Mouse (Mus musculus) intestine, embryonic 16.5 days (tissue): ENCODE measurements around the gene Ldlrad3. TPM values are rescaled to one million over a fixed set of nuclear protein-coding genes. Genes with fewer than 3 reads are reported as not detected.
A peak's percentile ranks its signal among the peaks of the same experiment; 100 is the strongest.

Source experiments
- ATAC-seq: fragments of 200-750 bp; cut with Nextera tagmentation; 2 replicates; pipeline ENCODE4 v1.8.0; 2017; ENCODE audit warnings: moderate TSS enrichment, moderate library complexity
- H3K27ac ChIP-seq: fragments of 300-500 bp; sonication (generic); 2 replicates; pipeline ENCODE4 v1.5.1; 2014; ENCODE audit warnings: mild to moderate bottlenecking, low read length
- H3K27me3 ChIP-seq: fragments of 300-500 bp; sonication (generic); replicated peaks from 2 replicates; pipeline ENCODE4 v1.6.1; 2014; ENCODE audit warnings: low read length, control low read depth, mixed read lengths; ENCODE audit not compliant: control insufficient read depth, insufficient read depth
- H3K36me3 ChIP-seq: fragments of 300-500 bp; sonication (generic); 2 replicates; pipeline ENCODE4 v1.6.1; 2014; ENCODE audit warnings: low read length, control low read depth; ENCODE audit not compliant: control insufficient read depth, insufficient read depth
- H3K4me1 ChIP-seq: fragments of 300-500 bp; sonication (generic); 2 replicates; pipeline ENCODE4 v1.6.1; 2014; ENCODE audit warnings: low read length, control low read depth, mixed read lengths; ENCODE audit not compliant: control insufficient read depth, insufficient read depth
- H3K4me2 ChIP-seq: fragments of 300-500 bp; sonication (generic); 2 replicates; pipeline ENCODE4 v1.6.1; 2014; ENCODE audit warnings: low read depth, low read length, control low read depth
- H3K4me3 ChIP-seq: fragments of 300-500 bp; sonication (generic); 2 replicates; pipeline ENCODE4 v1.5.1; 2014; ENCODE audit warnings: mild to moderate bottlenecking, low read length
- H3K9ac ChIP-seq: fragments of 300-500 bp; sonication (generic); 2 replicates; pipeline ENCODE4 v1.6.1; 2014; ENCODE audit warnings: low read depth, low read length
- H3K9me3 ChIP-seq: fragments of 300-500 bp; sonication (generic); 2 replicates; pipeline ENCODE4 v1.6.1; 2016; ENCODE audit warnings: low read length, control low read depth; ENCODE audit not compliant: control insufficient read depth
- WGBS: fragments of 180-500 bp; shearing (Covaris S2); extraction: QIAGEN DNeasy Blood & Tissue Kit; methylation state at CpG from one replicate; pipeline ENCODE4 v1.1.7; 2014; 5-methylcytosine and 5-hydroxymethylcytosine counted together
- polyA plus RNA-seq: library from polyadenylated mRNA; unstranded; fragments of >200 nt; fragmentation: Nextera tagmentation; extraction: Ambion mirVana; gene quantifications from 2 replicates; pipeline ENCODE4 v1.2.1, GENCODE M21; 2015

Gene Ldlrad3
- polyA plus RNA-seq, 1 experiment from 2014 or later = 18.8 TPM

DNA sequence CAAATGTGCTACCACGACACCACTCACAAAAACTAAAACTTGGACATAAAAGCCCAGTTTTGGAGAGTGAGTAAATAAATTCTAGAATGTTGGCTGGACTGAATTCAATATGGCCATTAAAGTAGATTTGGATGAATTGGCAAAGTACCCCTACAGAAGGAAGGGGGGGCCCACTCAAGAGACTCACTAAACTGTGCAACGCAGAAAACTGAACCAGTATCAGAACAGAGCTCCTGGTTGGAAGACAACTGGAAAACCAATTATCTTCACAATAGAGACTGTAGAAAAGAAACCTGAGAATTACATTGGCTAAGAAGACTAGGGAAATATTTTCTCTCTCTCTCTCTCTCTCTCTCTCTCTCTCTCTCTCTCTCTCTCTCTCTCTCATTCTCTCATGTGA lies 45.0 kb downstream of the Ldlrad3 start:
- Histone ChIP-seq H3K9ac (no peak overlapping the region), H3K36me3 (no peaks in the 10 kb centered on the region), H3K27me3 (no peaks in the 10 kb centered on the region), H3K4me3 (no peak overlapping the region), H3K4me2 (no peak overlapping the region), H3K9me3 (no peaks in the 10 kb centered on the region), H3K4me1 (peaks cover 28% of the 10 kb centered on the region), H3K27ac (no peak overlapping the region)
- no peak for ATAC-seq
- WGBS = 84% methylated on average over 2 of the region's 2 CpGs

GRCm38 (mm10) chr2:102137922-102138321 lies 48.3 kb downstream of the Ldlrad3 start:
- Histone ChIP-seq H3K4me2 (no peak overlapping the region), H3K36me3 (no peaks in the 10 kb centered on the region), H3K27me3 (no peaks in the 10 kb centered on the region), H3K9ac (no peak overlapping the region; the same call in 1 of the 2 replicates), H3K4me1 (peaks cover 46% of the 10 kb centered on the region), H3K27ac (no peak overlapping the region), H3K4me3 (no peak overlapping the region), H3K9me3 (no peaks in the 10 kb centered on the region)
- no peak for ATAC-seq
- 34% methylated on average over 6 of the region's 6 CpGs for whole genome bisulfite sequencing

DNA sequence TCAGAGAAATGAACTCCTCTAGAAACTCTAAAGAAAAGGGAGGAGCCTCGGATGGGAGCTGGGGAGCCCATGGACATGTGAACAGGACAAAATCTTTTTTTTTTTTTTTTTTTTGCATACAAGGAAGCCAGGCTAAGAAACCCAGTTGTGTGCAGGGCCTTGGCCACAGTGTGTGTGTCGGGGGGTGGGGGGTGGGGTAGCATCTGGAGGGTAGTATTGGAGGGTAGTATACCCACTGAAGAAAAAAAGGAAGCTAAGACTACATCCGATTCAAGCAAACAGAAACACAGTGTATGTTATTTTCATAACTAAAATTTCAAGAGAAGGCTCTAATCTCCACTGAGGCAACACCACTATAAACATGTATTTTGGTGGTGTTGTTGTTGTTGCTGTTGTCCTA lies 50.0 kb downstream of the Ldlrad3 start:
- Histone ChIP-seq H3K27ac (no peak overlapping the region), H3K4me2 (no peak overlapping the region), H3K4me3 (no peak overlapping the region), H3K4me1 (peaks cover 46% of the 10 kb centered on the region), H3K36me3 (no peaks in the 10 kb centered on the region), H3K9ac (no peak overlapping the region), H3K9me3 (no peaks in the 10 kb centered on the region), H3K27me3 (no peaks in the 10 kb centered on the region)
- no peak for ATAC-seq
- WGBS = 78% methylated on average over 3 of the region's 3 CpGs

DNA sequence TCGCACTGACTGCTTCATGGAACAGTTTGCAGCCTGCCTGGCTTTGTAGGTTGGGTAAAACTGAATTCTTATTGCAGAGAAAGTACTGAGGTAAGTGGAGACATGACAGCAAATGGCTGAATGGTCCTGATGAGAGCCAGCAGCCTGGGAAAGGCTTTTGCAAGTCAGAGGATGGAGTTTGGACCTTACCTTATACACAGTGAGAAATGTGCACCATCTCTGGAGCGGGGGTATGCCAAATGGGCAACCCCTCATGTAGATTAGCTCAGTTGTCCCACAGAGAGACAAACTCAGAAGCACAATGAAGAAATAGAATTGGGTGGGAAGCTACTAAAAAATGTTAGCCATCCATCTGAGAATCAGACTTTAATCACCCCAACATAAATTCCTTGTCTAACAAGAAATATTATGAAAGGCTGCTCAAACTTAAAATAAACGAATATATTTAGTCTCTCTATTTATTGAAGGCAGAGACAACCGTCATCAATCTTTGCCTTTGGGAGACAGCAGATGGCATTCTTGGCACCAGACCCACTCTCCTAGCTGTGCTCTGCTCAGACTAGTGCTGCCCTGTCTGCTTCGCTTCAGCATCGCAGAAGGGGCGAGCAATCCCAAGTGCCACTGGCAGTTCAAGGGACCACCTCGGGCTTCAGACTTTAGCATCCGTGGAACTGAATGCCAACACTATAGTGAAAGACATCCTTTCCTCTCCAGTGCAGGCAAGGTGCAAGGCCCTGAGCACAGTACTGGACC lies 51.5 kb downstream of the Ldlrad3 start:
- Histone ChIP-seq H3K4me2 (no peak overlapping the region), H3K4me3 (no peak overlapping the region), H3K9me3 (no peaks in the 10 kb centered on the region), H3K9ac (no peak overlapping the region), H3K4me1 (peaks cover 53% of the 10 kb centered on the region), H3K36me3 (no peaks in the 10 kb centered on the region), H3K27ac (no peak overlapping the region), H3K27me3 (no peaks in the 10 kb centered on the region)
- ATAC-seq = no peak
- WGBS = 56% methylated on average over 9 of the region's 9 CpGs

GRCm38 (mm10) chr2:102132945-102133558 lies 53.1 kb downstream of the Ldlrad3 start:
- H3K27me3 ChIP-seq = no peaks in the 10 kb centered on the region
- no peaks in the 10 kb centered on the region for H3K9me3 ChIP-seq
- 34% methylated on average over 10 of the region's 10 CpGs for WGBS
- 0 out of 2 replicates have a peak overlapping the region, but pooled peaks have one; percentile 20 for H3K9ac ChIP-seq
- H3K36me3 ChIP-seq = no peaks in the 10 kb centered on the region
- H3K4me2 ChIP-seq = peak overlapping the region; percentile 17; the same call in 1 of the 2 replicates
- H3K27ac ChIP-seq = peak overlapping the region; percentile 52; the same call in 1 of the 2 replicates
- ATAC-seq = peak; percentile 86
- peaks cover 46% of the 10 kb centered on the region for H3K4me1 ChIP-seq
- no peak overlapping the region for H3K4me3 ChIP-seq

DNA sequence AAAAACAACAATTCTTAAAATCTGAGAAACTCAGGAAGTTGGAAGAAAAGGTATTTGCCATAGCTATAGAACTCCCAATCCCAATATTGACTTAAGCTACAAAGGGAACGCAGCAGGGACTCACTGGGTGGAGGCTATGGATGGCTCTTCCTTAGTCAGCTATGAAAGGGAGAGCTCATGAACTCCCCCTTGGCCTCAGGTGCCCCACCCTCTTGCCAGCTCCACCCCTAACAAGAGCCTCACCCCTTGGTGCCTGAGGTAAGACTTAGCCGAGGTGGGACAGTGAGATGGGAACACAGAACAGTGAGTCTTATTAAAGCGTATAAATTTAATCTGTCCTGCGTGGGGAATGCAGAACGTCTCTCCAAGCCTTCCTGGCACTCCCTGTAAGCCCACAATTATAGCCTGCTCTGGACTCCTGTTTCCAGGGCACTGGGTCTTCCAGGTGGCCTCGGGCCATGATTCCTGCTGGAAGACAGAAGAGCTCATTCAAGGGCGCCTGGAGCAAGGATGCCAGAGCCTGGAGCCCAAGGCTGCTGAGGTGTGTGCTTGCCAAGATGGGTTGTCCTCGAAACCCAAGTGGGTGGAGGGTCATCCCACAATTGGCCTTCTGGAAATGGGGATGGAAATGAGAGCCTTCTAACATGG lies 55.9 kb downstream of the Ldlrad3 start:
- 73% methylated on average over 8 of the region's 8 CpGs for WGBS
- ATAC-seq = 0 out of 2 replicates have a peak, but pooled peaks have one; percentile 51
- Histone ChIP-seq H3K9me3 (no peaks in the 10 kb centered on the region), H3K9ac (no peak overlapping the region), H3K4me2 (no peak overlapping the region), H3K4me3 (no peak overlapping the region), H3K27ac (no peak overlapping the region), H3K4me1 (peaks cover 29% of the 10 kb centered on the region), H3K27me3 (no peaks in the 10 kb centered on the region), H3K36me3 (no peaks in the 10 kb centered on the region)

- Histone ChIP-seq H3K9ac (no peak overlapping the region), H3K27ac (peak overlapping the region; percentile 23; the same call in 1 of the 2 replicates), H3K4me2 (no peak overlapping the region), H3K4me1 (peaks cover 21% of the 10 kb centered on the region), H3K4me3 (no peak overlapping the region), H3K9me3 (no peaks in the 10 kb centered on the region), H3K36me3 (no peaks in the 10 kb centered on the region), H3K27me3 (no peaks in the 10 kb centered on the region)
- WGBS = 59% methylated on average over 4 of the region's 4 CpGs
- peak; percentile 65 for ATAC-seq
Observed at GRCm38 (mm10) chr2:102129235-102129634, 57.0 kb downstream of the Ldlrad3 start.

DNA sequence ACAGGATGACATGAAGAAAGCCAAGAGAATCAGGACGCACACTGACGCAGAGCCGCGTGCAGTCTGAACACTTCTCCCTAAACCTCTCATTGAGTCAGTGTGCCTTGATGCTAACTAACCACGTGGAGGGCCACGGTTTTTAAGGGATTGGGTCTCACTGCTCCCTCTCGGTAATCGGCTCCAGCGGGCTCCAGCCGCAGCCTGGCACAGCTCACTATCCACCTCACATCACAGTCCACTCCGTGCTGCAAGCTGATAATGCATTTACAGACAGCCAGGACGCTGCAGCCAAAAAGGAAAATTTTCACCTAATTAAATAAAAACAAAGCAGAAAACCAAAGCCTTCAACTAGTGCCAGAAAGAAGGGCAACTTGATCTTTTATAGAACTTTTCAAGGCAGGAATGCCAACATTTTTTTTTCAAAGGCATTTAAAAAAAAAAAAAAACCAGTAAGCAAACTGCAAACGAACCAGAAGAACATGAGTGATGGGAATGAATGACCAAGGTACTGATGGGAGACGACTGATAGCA lies 57.6 kb downstream of the Ldlrad3 start:
- H3K4me1 ChIP-seq = peaks cover 21% of the 10 kb centered on the region
- no peak overlapping the region for H3K4me2 ChIP-seq
- H3K4me3 ChIP-seq = no peak overlapping the region
- no peaks in the 10 kb centered on the region for H3K36me3 ChIP-seq
- no peaks in the 10 kb centered on the region for H3K9me3 ChIP-seq
- no peaks in the 10 kb centered on the region for H3K27me3 ChIP-seq
- H3K27ac ChIP-seq = peak overlapping the region; percentile 23; the same call in 1 of the 2 replicates
- 72% methylated on average over 14 of the region's 14 CpGs for WGBS
- no peak overlapping the region for H3K9ac ChIP-seq
- no peak for ATAC-seq

GRCm38 (mm10) chr2:102127791-102128387 lies 58.3 kb downstream of the Ldlrad3 start:
- Histone ChIP-seq H3K4me3 (no peak overlapping the region), H3K27ac (no peak overlapping the region), H3K9me3 (no peaks in the 10 kb centered on the region), H3K36me3 (no peaks in the 10 kb centered on the region), H3K4me2 (no peak overlapping the region), H3K27me3 (no peaks in the 10 kb centered on the region), H3K4me1 (peaks cover 16% of the 10 kb centered on the region), H3K9ac (no peak overlapping the region)
- 63% methylated on average over 8 of the region's 8 CpGs for WGBS
- no peak for ATAC-seq
